Mouse (Mus musculus) olfactory bulb, adult 2 months (tissue): ENCODE measurements at regions not wholly inside any gene's neighbourhood (a gene's known extent, or its start where the extent isn't known, plus 50 kb on each side); places are given as distances from the start of the nearest gene placed in this dataset.

ENCODE experiments used
- CTCF ChIP-seq: fragments of 200-500 bp; IDR thresholded peaks from 2 replicates; pipeline ENCODE4 v1.5.1; 2012; ENCODE audit warnings: low read depth, mild to moderate bottlenecking, low read length, moderate library complexity; ENCODE audit not compliant: insufficient read depth
- POLR2A ChIP-seq: fragments of 200-500 bp; IDR thresholded peaks from 2 replicates; pipeline ENCODE4 v1.6.1; 2012; ENCODE audit warnings: mild to moderate bottlenecking, low read depth, low read length, moderate library complexity; ENCODE audit not compliant: insufficient read depth

GRCm38 (mm10) chr14:105643285-105643957, 253.2 kb downstream of the Spry2 start:
- TF ChIP-seq POLR2A = no peak
- no peak for TF ChIP-seq CTCF
